Mouse (Mus musculus) neural tube, embryonic 10.5 days (tissue): ENCODE measurements around the gene Cd36.

Experiments used
- DNase-seq: peaks from one replicate; pipeline ENCODE4 v3.0.0-alpha.2; 2017; ENCODE audit warnings: low spot score; ENCODE audit errors: extremely low spot score

Gene Cd36

GRCm38 (mm10) chr5:17858399-17858798 is 30.2 kb downstream of the Cd36 start:
- no peak for DNase-seq

- DNase-seq: no peak
These were observed 30.7 kb downstream of the Cd36 start for GRCm38 (mm10) chr5:17857871-17858270.

- DNase-seq: no peak
These were observed 31.3 kb downstream of the Cd36 start for GRCm38 (mm10) chr5:17857262-17857661.

GRCm38 (mm10) chr5:17854127-17854923 is 34.3 kb downstream of the Cd36 start:
- DNase-seq: no peak

GRCm38 (mm10) chr5:17850582-17850981 is 38.0 kb downstream of the Cd36 start:
- DNase-seq: no peak

- no peak for DNase-seq
These were observed 39.0 kb downstream of the Cd36 start for GRCm38 (mm10) chr5:17849582-17849981.

GRCm38 (mm10) chr5:17848733-17849132 is 39.9 kb downstream of the Cd36 start:
- DNase-seq: no peak

- no peak for DNase-seq
These were observed 40.3 kb downstream of the Cd36 start for GRCm38 (mm10) chr5:17848267-17848666.

GRCm38 (mm10) chr5:17843921-17844320 is 44.7 kb downstream of the Cd36 start:
- no peak for DNase-seq

- DNase-seq: no peak
These were observed 45.3 kb downstream of the Cd36 start for GRCm38 (mm10) chr5:17843316-17843715.

- DNase-seq: no peak
These were observed 46.4 kb downstream of the Cd36 start for GRCm38 (mm10) chr5:17842111-17842729.

- no peak for DNase-seq
These were observed 49.1 kb downstream of the Cd36 start for GRCm38 (mm10) chr5:17839549-17839948.

GRCm38 (mm10) chr5:17836408-17836807 is 52.2 kb downstream of the Cd36 start:
- no peak for DNase-seq

GRCm38 (mm10) chr5:17835302-17836097 is 53.1 kb downstream of the Cd36 start:
- DNase-seq: no peak

- DNase-seq: no peak
These were observed 54.8 kb downstream of the Cd36 start for GRCm38 (mm10) chr5:17833797-17834196.

GRCm38 (mm10) chr5:17830536-17830935 is 58.1 kb downstream of the Cd36 start:
- no peak for DNase-seq

GRCm38 (mm10) chr5:17828713-17829544 is 59.7 kb downstream of the Cd36 start:
- no peak for DNase-seq

GRCm38 (mm10) chr5:17821395-17821794 is 67.2 kb downstream of the Cd36 start:
- no peak for DNase-seq

GRCm38 (mm10) chr5:17820239-17820999 is 68.2 kb downstream of the Cd36 start:
- no peak for DNase-seq

GRCm38 (mm10) chr5:17816170-17816569 is 72.4 kb downstream of the Cd36 start:
- DNase-seq: no peak
